In genomic region chr12:85825361-85825760, GRCm38 (mm10) we compare ENCODE assay signal across 8 mouse cellular contexts. TPM values are rescaled to one million over a fixed set of nuclear protein-coding genes. Genes with fewer than 3 reads are reported as not detected.
DNase-seq lines count a peak whose midpoint lies in the region; ATAC-seq and TF ChIP-seq lines count a peak whose summit lies in the region.

No protein-coding gene starts in this region.

- no peaks in the 10 kb centered on the region for H3K9me3 ChIP-seq in kidney, postnatal 0 days (replicated peaks; ENCODE audit: low read length)
- H3K9me3 ChIP-seq in hindbrain, embryonic 15.5 days = no peaks in the 10 kb centered on the region
- no peaks in the 10 kb centered on the region for H3K9me3 ChIP-seq in midbrain, embryonic 16.5 days (replicated peaks; ENCODE audit: control insufficient read depth, low read length, poor library complexity, severe bottlenecking)

- no peak for TF ChIP-seq CTCF in kidney, postnatal 0 days (IDR thresholded peaks at IDR 0.05; ENCODE audit: low read depth)

- 0 out of 2 replicates have a peak, but pooled peaks cover 9% of the 10 kb centered on the region for H3K36me3 ChIP-seq in kidney, postnatal 0 days (ENCODE audit: insufficient read depth, low read length)
- H3K36me3 ChIP-seq in hindbrain, embryonic 15.5 days = peaks cover 12% of the 10 kb centered on the region
- 0 out of 2 replicates have a peak, but pooled peaks cover 4% of the 10 kb centered on the region for H3K36me3 ChIP-seq in midbrain, embryonic 16.5 days (ENCODE audit: control insufficient read depth, insufficient read depth, low read length)

- peak overlapping the region; percentile 95 for H3K27ac ChIP-seq in kidney, postnatal 0 days
- H3K27ac ChIP-seq in hindbrain, embryonic 15.5 days (replicated peaks) = peak overlapping the region; percentile 95
- peak overlapping the region; percentile 97 for H3K27ac ChIP-seq in midbrain, embryonic 16.5 days (ENCODE audit: low read length)

- H3K4me1 ChIP-seq in kidney, postnatal 0 days (replicated peaks; ENCODE audit: insufficient read depth, low read length) = peaks cover 8% of the 10 kb centered on the region
- H3K4me1 ChIP-seq in hindbrain, embryonic 15.5 days (replicated peaks) = peaks cover 28% of the 10 kb centered on the region
- peaks cover 26% of the 10 kb centered on the region for H3K4me1 ChIP-seq in midbrain, embryonic 16.5 days (ENCODE audit: control insufficient read depth, insufficient read depth, low read length)

- 9% methylated on average over 8 of the region's 8 CpGs for WGBS in kidney, postnatal 0 days
- 8% methylated on average over 8 of the region's 8 CpGs for WGBS in hindbrain, embryonic 15.5 days
- 9% methylated on average over 8 of the region's 8 CpGs for WGBS in midbrain, embryonic 16.5 days

- H3K27me3 ChIP-seq in kidney, postnatal 0 days (ENCODE audit: insufficient read depth, low read length) = no peaks in the 10 kb centered on the region
- H3K27me3 ChIP-seq in hindbrain, embryonic 15.5 days = no peaks in the 10 kb centered on the region
- H3K27me3 ChIP-seq in midbrain, embryonic 16.5 days (ENCODE audit: control insufficient read depth, insufficient read depth, low read depth, low read length) = no peaks in the 10 kb centered on the region

- peak overlapping the region; percentile 83 for H3K4me2 ChIP-seq in kidney, postnatal 0 days (ENCODE audit: low read length)
- H3K4me2 ChIP-seq in hindbrain, embryonic 15.5 days = peak overlapping the region; percentile 69
- peak overlapping the region; percentile 76 for H3K4me2 ChIP-seq in midbrain, embryonic 16.5 days (ENCODE audit: low read length)

- no peak for DNase-seq in kidney, postnatal 0 days (ENCODE audit: low spot score)
- no peak for DNase-seq in kidney, postnatal 4 days
- peak; percentile 29 for DNase-seq in c-Kit-positive CD71-positive TER-119-negative erythroid progenitor cells, embryonic 14.5 days (ENCODE audit: low read depth)
- no peak for DNase-seq in layer of hippocampus, adult 9-10 months (ENCODE audit: low spot score)
- DNase-seq in cerebellum, postnatal 14 days = no peak
- no peak for DNase-seq in right cerebral cortex, postnatal 4 days

- H3K4me3 ChIP-seq in kidney, postnatal 0 days (replicated peaks; ENCODE audit: low read depth, low read length) = peak overlapping the region; percentile 75
- peak overlapping the region; percentile 86 for H3K4me3 ChIP-seq in hindbrain, embryonic 15.5 days
- H3K4me3 ChIP-seq in midbrain, embryonic 16.5 days (ENCODE audit: low read depth, low read length) = peak overlapping the region; percentile 86

- H3K9ac ChIP-seq in kidney, postnatal 0 days (ENCODE audit: low read depth, low read length) = peak overlapping the region; percentile 81
- peak overlapping the region; percentile 85 for H3K9ac ChIP-seq in hindbrain, embryonic 15.5 days
- peak overlapping the region; percentile 87 for H3K9ac ChIP-seq in midbrain, embryonic 16.5 days (ENCODE audit: low read depth, low read length)

- no peak for ATAC-seq in kidney, postnatal 0 days (replicated peaks; ENCODE audit: low FRiP score, low read depth)
- no peak for ATAC-seq in hindbrain, embryonic 15.5 days (ENCODE audit: low FRiP score, low read depth)
- no peak for ATAC-seq in midbrain, embryonic 16.5 days

RNA-seq across cellular contexts. Expression of gene Ttll5, which starts 0.9 kb away (rescaled TPM):
- 6.8 and 7.2 TPM in 2 replicates for polyA plus RNA-seq in kidney, postnatal 0 days (2015; fragmentation: Nextera tagmentation; extraction: Ambion mirVana)
- polyA plus RNA-seq in hindbrain, embryonic 15.5 days (2015; fragmentation: Nextera tagmentation; extraction: Ambion mirVana) = 11.8 and 12.0 TPM in 2 replicates
- 12.0 and 13.2 TPM in 2 replicates for polyA plus RNA-seq in midbrain, embryonic 16.5 days (2015; fragmentation: Nextera tagmentation; extraction: Ambion mirVana)

RNA-seq across cellular contexts. Expression of gene Erg28, which starts 1.0 kb away (rescaled TPM):
- polyA plus RNA-seq in kidney, postnatal 0 days (2015; fragmentation: Nextera tagmentation; extraction: Ambion mirVana) = 111 and 122 TPM in 2 replicates
- polyA plus RNA-seq in hindbrain, embryonic 15.5 days (2015; fragmentation: Nextera tagmentation; extraction: Ambion mirVana) = 98.8 and 110 TPM in 2 replicates
- polyA plus RNA-seq in midbrain, embryonic 16.5 days (2015; fragmentation: Nextera tagmentation; extraction: Ambion mirVana) = 114 and 117 TPM in 2 replicates
